In the genomic region with DNA sequence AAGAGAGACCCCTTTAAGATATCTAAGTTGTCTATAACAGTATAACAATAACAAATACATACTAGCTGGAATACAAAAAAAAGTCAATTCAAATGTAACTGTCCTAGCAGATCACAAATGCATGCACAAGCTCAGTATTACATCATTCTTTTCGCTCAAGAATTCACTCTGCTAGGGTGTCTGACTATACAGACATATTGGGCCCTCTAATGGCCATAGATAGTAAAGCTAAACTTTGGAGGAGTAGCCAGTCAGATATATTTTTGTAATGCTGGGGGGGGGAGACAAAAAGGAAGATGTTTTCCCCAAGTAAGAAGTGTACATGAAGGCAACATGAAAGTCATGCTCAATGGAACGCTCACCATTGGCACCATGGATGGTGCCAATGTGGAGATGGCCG, we compare ENCODE assay signal across 26 mouse cellular contexts. TPM values are rescaled to one million over a fixed set of nuclear protein-coding genes. Genes with fewer than 3 reads are reported as not detected.
DNase-seq lines count a peak whose midpoint lies in the region; ATAC-seq and TF ChIP-seq lines count a peak whose summit lies in the region.
"Had no signal": no experiment of that assay in that cellular context is flagged by ENCODE, and none has a peak within 500 bp of the region (broad histone marks: within the 10 kb centered on the region; RNA-seq: fewer than 3 reads in every experiment).

No protein-coding gene starts in this region.

- H3K4me2 ChIP-seq in lung, embryonic 14.5 days = no peak overlapping the region
- no peak overlapping the region for H3K4me2 ChIP-seq in stomach, postnatal 0 days (replicated peaks; ENCODE audit: low read depth)
- H3K4me2 ChIP-seq: embryonic facial prominence, embryonic 12.5 days; forebrain, embryonic 13.5 days; hindbrain, embryonic 12.5 days; limb, embryonic 15.5 days had no signal

- intact Hi-C loops in heart, postnatal 25 days (cut with DNase I) = loop anchor here (5.0 kb wide), 1 partner anchor 158 kb away; no protein-coding TSS in a partner anchor

- in situ Hi-C loops in Patski (cut with MboI; ENCODE audit: low pct_unique_long_range_greater_than_20kb) = loop anchor here (5.0 kb wide), 2 partner anchors 158 to 413 kb away; no protein-coding TSS in a partner anchor

- H3K9ac ChIP-seq in lung, embryonic 14.5 days = no peak overlapping the region
- H3K9ac ChIP-seq in stomach, postnatal 0 days (ENCODE audit: low read length) = no peak overlapping the region
- H3K9ac ChIP-seq: embryonic facial prominence, embryonic 12.5 days; forebrain, embryonic 13.5 days; hindbrain, embryonic 12.5 days; limb, embryonic 15.5 days had no signal

- no peak overlapping the region for H3K4me3 ChIP-seq in lung, embryonic 14.5 days (ENCODE audit: low read depth, low read length)
- H3K4me3 ChIP-seq in stomach, postnatal 0 days (ENCODE audit: low read depth, low read length) = no peak overlapping the region
- H3K4me3 ChIP-seq: embryonic facial prominence, embryonic 12.5 days; erythroblast, embryonic 14.5 days; forebrain, embryonic 13.5 days; hindbrain, embryonic 12.5 days; limb, embryonic 15.5 days; myocyte had no signal

- no peaks in the 10 kb centered on the region for H3K27me3 ChIP-seq in lung, embryonic 14.5 days (ENCODE audit: insufficient read depth, low read length)
- H3K27me3 ChIP-seq in Patski = no peaks in the 10 kb centered on the region
- no peaks in the 10 kb centered on the region for H3K27me3 ChIP-seq in stomach, postnatal 0 days (ENCODE audit: control insufficient read depth, insufficient read depth, low read length)
- H3K27me3 ChIP-seq: embryonic facial prominence, embryonic 12.5 days; hindbrain, embryonic 12.5 days; limb, embryonic 15.5 days had no signal

- CTCF ChIA-PET in Patski (lab: Charles Lee) = interaction anchor here (1.9 to 3.8 kb wide), 3 partner anchors 152 to 162 kb away, joined by 5 to 20 read pairs (median 20); no protein-coding TSS in a partner anchor

- no peak for TF ChIP-seq EP300 in stomach, postnatal 0 days (optimal IDR thresholded peaks at IDR 0.05)

- peak; percentile 25 for DNase-seq in heart, adult 11 months
- no peak for DNase-seq in heart, postnatal 25 days (ENCODE audit: low spot score)
- peak; percentile 12 for DNase-seq in lung, embryonic 14.5 days
- DNase-seq in lung, postnatal 4 days = no peak
- DNase-seq in Patski (ENCODE audit: low read depth, low spot score) = no peak
- no peak for DNase-seq in stomach, postnatal 0 days (ENCODE audit: low spot score)
- DNase-seq in adipocyte (ENCODE audit: low spot score) = no peak
- DNase-seq: adrenal gland, postnatal 10 days; cerebellum, adult 9-10 months; gastrocnemius, postnatal 10 days; lung, adult 2 months; midbrain, embryonic 14.5 days had no signal

- H3K4me1 ChIP-seq in lung, embryonic 14.5 days (ENCODE audit: insufficient read depth) = no peaks in the 10 kb centered on the region
- no peaks in the 10 kb centered on the region for H3K4me1 ChIP-seq in stomach, postnatal 0 days (replicated peaks; ENCODE audit: control insufficient read depth, insufficient read depth)
- H3K4me1 ChIP-seq: embryonic facial prominence, embryonic 12.5 days; hindbrain, embryonic 12.5 days; limb, embryonic 15.5 days had no signal

- 74% methylated on average over 3 of the region's 3 CpGs for WGBS in lung, embryonic 14.5 days
- WGBS in stomach, postnatal 0 days = 76% methylated on average over 3 of the region's 3 CpGs

- no peak overlapping the region for H3K27ac ChIP-seq in lung, embryonic 14.5 days (ENCODE audit: low read depth)
- H3K27ac ChIP-seq in stomach, postnatal 0 days (replicated peaks) = no peak overlapping the region
- H3K27ac ChIP-seq: embryonic facial prominence, embryonic 12.5 days; forebrain, embryonic 13.5 days; hindbrain, embryonic 12.5 days; limb, embryonic 15.5 days had no signal

- POLR2A ChIA-PET in Patski (lab: Charles Lee) = no interaction called here

- H3K9me3 ChIP-seq in lung, embryonic 14.5 days (ENCODE audit: low read depth, low read length) = no peaks in the 10 kb centered on the region
- H3K9me3 ChIP-seq in stomach, postnatal 0 days (ENCODE audit: control insufficient read depth, low read length) = no peaks in the 10 kb centered on the region
- H3K9me3 ChIP-seq: embryonic facial prominence, embryonic 12.5 days; forebrain, embryonic 13.5 days; hindbrain, embryonic 12.5 days; limb, embryonic 15.5 days had no signal

- no peaks in the 10 kb centered on the region for H3K36me3 ChIP-seq in lung, embryonic 14.5 days (ENCODE audit: insufficient read depth)
- no peaks in the 10 kb centered on the region for H3K36me3 ChIP-seq in stomach, postnatal 0 days (ENCODE audit: control insufficient read depth, insufficient read depth, low read length)
- H3K36me3 ChIP-seq: embryonic facial prominence, embryonic 12.5 days; hindbrain, embryonic 12.5 days; limb, embryonic 15.5 days had no signal

- no peak for ATAC-seq in lung, embryonic 14.5 days (ENCODE audit: insufficient read depth)
- no peak for ATAC-seq in Patski
- no peak for ATAC-seq in stomach, postnatal 0 days (ENCODE audit: low FRiP score, low TSS enrichment)
- ATAC-seq in activated CD4-positive, CD25-positive, alpha-beta regulatory T cell, adult 4 months = no peak
- ATAC-seq: forebrain, embryonic 13.5 days had no signal

- peak; percentile 18; the same call in 1 of the 2 replicates for TF ChIP-seq CTCF in lung, embryonic 14.5 days (IDR thresholded peaks at IDR 0.05; ENCODE audit: low read depth)
- peak; percentile 52 for TF ChIP-seq CTCF in Patski (IDR thresholded peaks at IDR 0.05)
- peak; percentile 55 for TF ChIP-seq CTCF in stomach, postnatal 0 days (IDR thresholded peaks at IDR 0.05; ENCODE audit: low read depth)

RNA-seq across cellular contexts. Expression of a gene that starts 5.1 kb away (rescaled TPM):
- total RNA-seq in heart, postnatal 25 days (2021) = 100 to 1,000 TPM; 103 to 108 TPM
- polyA plus RNA-seq in lung, embryonic 14.5 days (2014; fragmentation: Nextera tagmentation; extraction: Ambion mirVana) = 51.0 and 56.9 TPM in 2 replicates
- 76.0 TPM for polyA plus RNA-seq in Patski (2021)
- 49.2 and 51.4 TPM in 2 replicates for polyA plus RNA-seq in stomach, postnatal 0 days (2015; fragmentation: Nextera tagmentation; extraction: Ambion mirVana)
- polyA plus RNA-seq in activated CD4-positive, CD25-positive, alpha-beta regulatory T cell, adult 4 months (2017; shearing (Covaris generic)) = 10 to 100 TPM; 51.5 to 52.4 TPM

RNA-seq across cellular contexts. Expression of a gene that starts 17.7 kb away (rescaled TPM):
- not detected for total RNA-seq in heart, postnatal 25 days (2021)
- 0.28 and 0.46 TPM in 2 replicates for polyA plus RNA-seq in lung, embryonic 14.5 days (2014; fragmentation: Nextera tagmentation; extraction: Ambion mirVana)
- polyA plus RNA-seq in Patski (2021) = 0.05 TPM
- polyA plus RNA-seq in stomach, postnatal 0 days (2015; fragmentation: Nextera tagmentation; extraction: Ambion mirVana) = 161 and 172 TPM in 2 replicates
- not detected for polyA plus RNA-seq in activated CD4-positive, CD25-positive, alpha-beta regulatory T cell, adult 4 months (2017; shearing (Covaris generic))
- total RNA-seq: adrenal gland, postnatal 10 days; gastrocnemius, postnatal 10 days; layer of hippocampus, postnatal 25 days; left cerebral cortex, postnatal 36 days had no signal
- polyA plus RNA-seq: cortical plate, adult 2 months; embryonic facial prominence, embryonic 12.5 days; erythroblast, embryonic 14.5 days; forebrain, embryonic 13.5 days; heart, embryonic 16.5 days; hindbrain, embryonic 12.5 days; intestine, embryonic 14.5 days; kidney, embryonic 14.5 days; limb, embryonic 15.5 days; midbrain, embryonic 14.5 days; myocyte; neural tube, embryonic 14.5 days had no signal

RNA-seq across cellular contexts. Expression of a gene that starts 54.1 kb away (rescaled TPM):
- 1 to 10 TPM; 3.1 to 4.1 TPM for total RNA-seq in heart, postnatal 25 days (2021)
- 17.2 and 19.1 TPM in 2 replicates for polyA plus RNA-seq in lung, embryonic 14.5 days (2014; fragmentation: Nextera tagmentation; extraction: Ambion mirVana)
- 45.4 TPM for polyA plus RNA-seq in Patski (2021)
- polyA plus RNA-seq in stomach, postnatal 0 days (2015; fragmentation: Nextera tagmentation; extraction: Ambion mirVana) = 17.9 and 18.7 TPM in 2 replicates
- 1 to 10 TPM; 1.8 to 2.9 TPM for polyA plus RNA-seq in activated CD4-positive, CD25-positive, alpha-beta regulatory T cell, adult 4 months (2017; shearing (Covaris generic))
- polyA plus RNA-seq: erythroblast, embryonic 14.5 days had no signal

Comparison
In these comparisons a context has a peak if more than half of its experiments do, and no peak if none do; other contexts are left out.
1. DNase-seq: peak in heart, adult 11 months (single experiment) and lung, embryonic 14.5 days (single experiment); none in heart, postnatal 25 days (single experiment), lung, postnatal 4 days (0 of 2), Patski (single experiment), stomach, postnatal 0 days (single experiment) and adipocyte (single experiment).
2. RNA of a gene that starts 17.7 kb away (polyA plus RNA-seq): 161 to 172 TPM in stomach, postnatal 0 days; 0.28 to 0.46 TPM in lung, embryonic 14.5 days, 0.05 TPM in Patski (single experiment) and not detected in activated CD4-positive, CD25-positive, alpha-beta regulatory T cell, adult 4 months; every median in the first group is over 100 times any median in the second.
3. Peak in every context shown above with its lines, with median percentiles within 50 percentile points of each other: CTCF ChIP-seq.